Mouse (Mus musculus) urinary bladder, postnatal 10 days (tissue): ENCODE results near the gene Ascl5.

Experiments used
- DNase-seq: peaks from one replicate; pipeline ENCODE4 v3.0.0; 2022; ENCODE audit warnings: low spot score

The Ascl5 gene

GRCm38 (mm10) chr1:136051465-136051864 lies 861 bp downstream of the Ascl5 start:
- DNase-seq = no peak

DNA sequence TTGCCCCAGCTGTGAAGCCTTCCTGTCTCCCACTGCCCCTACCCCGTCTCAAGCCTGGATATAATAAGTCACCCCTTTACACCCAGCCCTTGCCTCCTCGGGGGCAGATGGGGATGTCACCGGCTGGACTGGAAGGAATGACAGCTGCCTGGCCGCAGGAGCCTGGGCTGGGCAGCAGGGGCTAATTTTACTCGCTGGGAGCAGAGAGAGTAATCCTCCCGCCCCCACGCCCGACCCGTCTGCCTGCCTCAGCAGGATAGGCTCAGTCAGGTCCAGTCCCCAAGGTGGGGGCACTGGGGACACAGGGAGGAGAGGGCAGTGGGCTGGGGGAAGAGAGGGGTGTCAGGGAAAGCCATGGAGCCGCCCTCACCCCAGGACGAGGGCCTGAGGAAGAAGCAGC lies 1.9 kb downstream of the Ascl5 start, which contains the start of gene Cacna1s:
Cacna1s (plus strand) TSS at position 204 of the 400 bp plus-strand sequence.
- no peak for DNase-seq

- DNase-seq = no peak
These were observed 5.2 kb downstream of the Ascl5 start for GRCm38 (mm10) chr1:136055771-136056170.

DNA sequence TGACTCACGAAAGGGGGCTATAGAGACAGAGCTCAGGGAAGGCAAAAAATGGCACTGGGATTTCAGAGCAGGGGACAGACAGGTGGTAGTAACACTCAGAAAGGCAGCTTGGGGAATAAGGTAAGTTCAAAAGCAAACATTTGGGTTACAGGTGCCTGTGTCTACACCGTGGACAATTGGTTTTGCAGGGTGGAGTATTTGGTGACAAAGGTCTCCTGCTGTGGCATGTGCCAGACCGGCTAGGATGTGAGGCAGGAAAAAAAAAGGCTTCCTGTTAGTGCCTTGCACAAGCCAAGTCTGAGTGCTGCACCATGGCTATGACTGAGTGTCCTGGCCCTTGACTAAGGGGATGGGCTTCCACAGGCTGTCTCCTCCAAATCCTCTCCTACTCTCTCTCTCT lies 8.0 kb downstream of the Ascl5 start:
- no peak for DNase-seq

DNA sequence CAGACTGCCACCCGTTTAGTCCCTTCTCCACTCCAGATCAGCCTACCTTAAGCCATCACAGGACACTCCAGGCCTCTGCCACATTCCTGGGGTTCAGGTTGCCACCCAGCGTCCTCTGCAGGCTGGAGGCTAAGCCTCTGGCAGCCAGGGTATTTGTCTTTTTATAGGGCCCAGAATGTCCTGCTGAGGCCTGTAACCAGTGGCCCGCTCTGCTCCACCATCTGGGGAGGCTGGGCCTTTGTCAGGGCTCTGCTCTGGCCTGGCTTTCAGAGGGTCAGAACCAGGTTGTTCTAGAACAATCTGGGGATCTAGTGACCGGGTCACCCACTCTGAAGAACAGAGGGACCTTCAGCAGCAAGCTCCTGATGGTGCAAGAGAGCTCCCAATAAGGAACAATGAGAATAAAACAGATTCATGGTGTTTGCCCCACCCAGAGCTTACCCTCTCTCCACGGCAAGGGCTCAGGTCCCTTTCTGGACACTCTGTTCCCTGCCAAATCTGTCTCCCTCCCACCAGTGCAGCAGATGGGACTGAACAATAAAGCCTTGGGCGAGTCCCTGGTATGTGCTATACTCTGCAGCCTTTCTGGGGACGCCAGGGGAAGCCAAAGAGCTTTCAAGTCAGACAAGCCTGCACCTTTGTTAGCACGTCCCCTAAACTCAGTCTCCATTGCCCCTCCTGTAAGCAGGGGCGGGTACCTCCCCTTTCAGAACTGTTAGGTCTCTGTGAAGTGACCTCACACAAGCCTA lies 10.6 kb downstream of the Ascl5 start:
- no peak for DNase-seq

GRCm38 (mm10) chr1:136061790-136062141 lies 11.2 kb downstream of the Ascl5 start:
- no peak for DNase-seq

DNA sequence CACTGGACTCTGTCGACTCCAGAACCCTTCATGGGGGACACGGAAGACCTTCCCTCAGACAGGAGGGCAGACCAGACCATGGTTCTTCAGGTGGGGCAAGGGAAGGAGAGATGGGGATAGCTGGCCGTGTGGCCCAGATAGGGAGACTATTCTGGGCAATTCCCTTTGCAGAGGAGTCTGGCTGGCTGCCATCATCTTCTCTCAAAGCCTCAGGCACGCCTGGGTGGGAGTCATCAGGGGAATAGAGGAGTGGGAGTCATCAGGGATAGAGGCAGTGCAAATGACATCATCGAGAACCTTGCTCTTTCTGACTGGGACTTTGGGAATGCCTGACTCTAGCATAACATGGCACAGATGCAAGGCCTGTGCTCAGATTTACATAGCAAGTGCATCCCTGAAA lies 13.4 kb downstream of the Ascl5 start:
- no peak for DNase-seq

DNA sequence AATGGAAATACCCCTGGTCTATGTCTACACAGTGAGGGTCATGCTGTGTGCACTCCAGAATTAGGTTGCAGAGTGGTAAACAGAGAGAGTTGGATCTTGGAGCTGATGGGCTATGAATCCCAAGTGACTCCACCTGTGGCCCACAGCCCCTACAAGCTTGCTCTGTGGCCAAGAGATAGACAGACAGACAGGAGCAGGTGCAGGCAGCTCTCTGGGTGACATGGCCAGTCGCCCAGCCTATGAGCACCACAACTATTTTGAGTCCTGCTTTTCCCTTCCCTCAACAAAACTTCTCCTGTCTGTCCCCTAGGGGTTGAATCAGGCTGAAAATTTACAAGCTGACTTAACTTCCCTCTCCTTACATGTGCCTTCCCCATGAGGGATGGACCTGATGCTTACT lies 16.0 kb downstream of the Ascl5 start:
- DNase-seq = no peak

- no peak for DNase-seq
These were observed 17.0 kb downstream of the Ascl5 start for GRCm38 (mm10) chr1:136067579-136067978.

DNA sequence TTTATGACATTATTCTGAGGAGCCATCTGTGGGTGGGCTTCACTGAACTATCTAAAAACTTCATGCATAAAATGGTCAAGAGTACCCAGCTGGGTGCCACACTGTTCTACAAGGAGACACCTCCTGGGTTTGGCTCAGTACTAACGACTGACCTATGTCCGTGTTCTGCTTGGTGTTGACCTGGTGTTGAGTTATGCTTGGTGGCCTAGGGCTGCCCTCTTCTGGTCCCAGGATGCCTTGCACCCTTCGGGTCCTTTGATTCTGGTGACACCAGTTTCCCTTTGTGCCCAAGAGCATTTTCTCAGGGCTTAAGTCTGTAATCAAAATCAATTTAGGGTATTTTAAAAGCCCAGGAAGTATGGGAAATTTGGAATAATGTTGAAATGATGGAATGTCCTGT lies 25.5 kb downstream of the Ascl5 start:
- no peak for DNase-seq

GRCm38 (mm10) chr1:136077656-136078055 lies 27.1 kb downstream of the Ascl5 start:
- no peak for DNase-seq

DNA sequence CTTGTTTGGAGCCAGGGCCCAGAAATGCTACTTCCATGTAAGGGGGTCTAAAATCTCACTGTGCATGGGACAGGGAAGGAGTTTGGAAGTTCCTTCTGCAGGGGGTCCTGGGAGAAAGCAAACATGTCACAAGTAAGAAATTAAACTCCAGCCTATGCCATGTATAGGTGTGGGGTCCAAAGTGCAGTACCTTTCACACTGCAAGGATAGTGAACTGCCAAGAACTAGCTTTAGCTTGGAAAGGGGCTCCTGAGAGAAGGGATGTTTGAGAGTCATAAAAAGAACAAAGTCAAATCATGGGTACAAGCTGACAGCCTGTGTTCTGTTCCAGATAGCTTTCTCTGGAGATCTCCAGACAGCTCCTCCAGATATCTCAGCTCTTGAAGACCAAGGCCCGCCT lies 30.6 kb downstream of the Ascl5 start:
- no peak for DNase-seq

DNA sequence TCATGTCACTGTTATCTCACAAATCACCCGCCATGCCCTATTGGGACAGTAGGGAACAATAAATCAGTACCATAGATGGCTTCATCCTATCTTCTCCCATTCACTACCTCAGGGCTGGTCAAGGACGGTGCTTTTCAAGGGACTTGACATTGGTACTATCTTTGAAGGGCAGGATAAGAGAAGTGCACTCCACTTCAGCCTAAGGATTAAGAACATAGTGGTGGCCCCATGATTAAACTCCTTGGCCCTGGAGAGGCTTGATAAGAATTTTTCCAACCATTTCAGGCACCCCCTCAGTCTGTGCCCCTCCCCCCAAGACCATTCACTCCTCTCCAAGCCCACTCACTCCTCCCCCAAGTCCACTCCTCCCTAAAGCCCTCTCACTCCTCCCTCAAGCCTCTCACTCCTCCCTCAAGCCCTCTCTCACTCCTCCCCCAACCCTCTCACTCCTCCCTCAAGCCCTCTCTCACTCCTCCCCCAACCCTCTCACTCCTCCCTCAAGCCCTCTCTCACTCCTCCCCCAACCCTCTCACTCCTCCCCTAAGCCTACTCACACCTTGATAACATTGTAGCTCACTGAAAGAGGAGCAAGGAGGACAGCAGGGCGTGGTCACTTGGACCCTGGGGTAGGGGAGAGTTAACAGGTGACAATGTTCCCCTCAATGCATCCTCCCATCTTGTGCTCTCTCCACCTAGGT lies 35.5 kb downstream of the Ascl5 start:
- DNase-seq = no peak

DNA sequence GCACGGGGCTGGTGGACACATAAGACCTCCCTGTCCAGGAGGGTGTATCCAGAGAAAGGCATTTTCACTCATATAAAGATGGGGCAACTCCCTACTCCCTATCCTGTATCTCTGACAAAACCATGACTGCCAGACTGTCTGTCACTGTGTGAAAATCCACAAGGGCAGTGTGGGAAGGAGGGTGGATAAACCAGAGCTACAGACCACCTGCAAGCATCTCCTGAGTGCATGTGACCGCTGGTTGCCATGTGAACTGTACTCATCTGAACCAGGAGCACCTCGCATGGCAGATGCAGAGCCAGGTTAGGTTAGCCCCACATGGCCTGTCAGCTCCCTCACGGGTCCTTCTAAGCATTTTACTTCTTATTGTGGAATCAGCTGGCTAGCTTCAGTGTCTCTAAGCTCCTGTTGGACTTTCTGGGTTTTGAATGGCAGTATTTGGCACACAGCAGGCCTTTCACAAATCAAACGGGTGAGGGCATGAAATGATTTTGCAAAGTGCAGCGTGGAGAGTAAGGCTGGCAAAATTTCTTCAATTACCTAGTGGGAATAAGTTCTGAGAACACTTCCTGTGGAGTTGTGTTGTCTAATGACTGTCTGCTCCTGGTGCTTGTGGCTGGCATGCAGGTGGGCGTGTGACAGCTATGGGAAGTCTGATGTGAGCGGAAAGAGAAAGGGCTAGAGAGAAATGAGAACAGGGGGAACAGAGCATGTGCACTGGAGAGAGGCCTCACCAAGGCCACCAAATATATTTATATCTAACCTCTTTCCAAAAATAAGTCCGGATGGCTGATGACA lies 39.0 kb downstream of the Ascl5 start:
- no peak for DNase-seq

- no peak for DNase-seq
These were observed 43.1 kb downstream of the Ascl5 start for GRCm38 (mm10) chr1:136093726-136094125.

DNA sequence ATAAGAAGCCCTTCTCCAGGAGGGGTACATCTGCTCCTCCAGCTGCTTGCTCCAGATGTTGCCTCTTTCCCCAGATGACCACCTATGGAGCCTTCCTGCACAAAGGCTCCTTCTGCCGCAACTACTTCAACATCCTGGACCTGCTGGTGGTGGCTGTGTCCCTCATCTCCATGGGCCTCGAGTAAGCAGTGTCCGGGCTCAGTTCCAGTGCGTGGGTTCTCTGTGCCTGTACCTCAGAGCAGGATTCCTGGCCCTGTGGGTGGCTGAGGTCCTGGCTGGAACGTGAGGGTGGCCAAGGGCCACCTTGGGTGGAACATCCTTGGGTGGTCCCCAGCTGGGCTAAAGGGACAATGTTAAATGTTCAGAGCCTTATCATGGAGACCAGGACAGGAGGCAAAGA lies 44.2 kb downstream of the Ascl5 start:
- DNase-seq = no peak
